Mouse (Mus musculus) cerebellum, adult (tissue): Measurements from ENCODE around the gene Lyrm7.

Experiments used
- ATAC-seq: cut with Nextera tagmentation; 2 replicates; pipeline ENCODE4 v1.9.2; 2017; ENCODE audit warnings: mild to moderate bottlenecking, moderate library complexity, mixed read lengths; ENCODE audit not compliant: insufficient number of reproducible peaks, low FRiP score, low TSS enrichment

Lyrm7 gene

DNA sequence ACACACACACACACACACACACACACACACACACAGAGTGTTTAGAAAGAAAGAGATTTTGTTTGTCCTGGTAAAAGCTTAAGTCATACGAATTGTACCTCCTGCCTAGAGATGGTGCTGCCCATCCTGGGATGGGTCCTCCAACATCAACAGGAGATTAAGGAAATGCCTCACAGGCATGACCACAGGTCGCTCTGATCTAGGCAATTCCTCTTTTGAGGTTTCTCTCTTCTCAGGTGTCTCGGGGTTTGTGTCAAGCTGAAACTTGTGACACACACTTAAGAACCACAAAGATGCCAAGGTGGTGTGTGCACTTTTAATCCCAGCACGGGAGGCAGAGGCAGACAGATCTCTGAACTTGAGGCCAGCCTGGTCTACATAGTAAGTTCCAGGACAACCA, 52.5 kb downstream of the Lyrm7 start:
- ATAC-seq = no peak

DNA sequence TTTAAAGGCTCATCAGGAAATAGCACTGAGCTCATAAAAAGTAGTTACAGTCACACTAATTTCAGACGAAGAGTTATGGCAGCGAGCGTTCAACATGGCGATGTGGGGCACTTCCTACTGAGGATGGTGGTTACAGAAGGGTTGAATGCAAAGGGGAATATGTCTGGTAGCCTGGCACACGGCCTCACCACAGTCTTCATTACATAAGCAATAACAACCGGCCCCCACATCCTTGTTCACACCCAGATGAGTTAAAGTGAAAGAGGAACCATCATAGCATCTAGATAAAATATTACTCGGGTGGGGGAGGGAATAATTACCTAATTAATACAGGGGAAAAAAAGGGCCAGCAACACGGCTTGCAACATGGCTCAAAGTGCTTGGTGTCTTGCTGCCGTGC, 53.0 kb downstream of the Lyrm7 start:
- ATAC-seq = no peak

- ATAC-seq = no peak
Observed at GRCm38 (mm10) chr11:54806891-54807290, 53.8 kb downstream of the Lyrm7 start.

- no peak for ATAC-seq
Observed at GRCm38 (mm10) chr11:54805196-54805595, 55.5 kb downstream of the Lyrm7 start.

- ATAC-seq = no peak
Observed at GRCm38 (mm10) chr11:54802621-54803020, 58.1 kb downstream of the Lyrm7 start.

DNA sequence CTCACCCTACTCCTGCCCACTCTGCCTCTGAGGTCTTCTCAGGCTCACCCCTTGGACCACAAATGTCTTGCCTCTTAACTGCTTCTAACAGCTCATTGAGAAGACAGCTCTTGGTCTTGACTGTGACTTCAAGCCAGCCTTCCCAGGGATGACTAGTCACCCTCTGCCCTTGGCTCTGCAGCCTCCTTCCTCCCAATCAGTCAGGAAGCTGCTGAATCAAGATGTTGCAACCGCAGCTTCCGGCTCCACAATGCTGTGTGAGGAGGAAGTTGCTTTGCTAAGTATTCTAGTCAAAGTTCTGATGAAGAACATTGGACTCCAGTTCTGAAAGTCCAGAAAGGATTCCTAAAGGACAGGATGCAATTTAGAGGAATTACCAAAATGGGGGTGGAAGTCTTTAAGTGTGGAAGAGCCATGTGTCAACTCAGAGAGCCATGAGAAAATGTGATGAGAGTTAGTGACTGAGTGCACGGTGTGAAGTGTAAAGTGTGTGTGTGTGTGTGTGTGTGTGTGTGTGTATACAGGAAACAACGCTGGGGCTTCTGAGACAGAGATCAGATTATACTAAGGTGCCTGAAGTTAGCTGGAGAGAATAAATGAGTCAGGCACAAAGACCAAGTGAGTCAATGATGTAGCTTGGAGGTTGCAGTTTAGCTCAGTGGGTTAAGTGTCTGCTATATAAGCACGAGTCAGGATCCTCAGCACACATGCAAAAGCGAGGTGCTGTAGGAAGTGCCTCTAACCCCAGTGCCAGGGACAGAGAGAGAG, 58.7 kb downstream of the Lyrm7 start:
- ATAC-seq = no peak

DNA sequence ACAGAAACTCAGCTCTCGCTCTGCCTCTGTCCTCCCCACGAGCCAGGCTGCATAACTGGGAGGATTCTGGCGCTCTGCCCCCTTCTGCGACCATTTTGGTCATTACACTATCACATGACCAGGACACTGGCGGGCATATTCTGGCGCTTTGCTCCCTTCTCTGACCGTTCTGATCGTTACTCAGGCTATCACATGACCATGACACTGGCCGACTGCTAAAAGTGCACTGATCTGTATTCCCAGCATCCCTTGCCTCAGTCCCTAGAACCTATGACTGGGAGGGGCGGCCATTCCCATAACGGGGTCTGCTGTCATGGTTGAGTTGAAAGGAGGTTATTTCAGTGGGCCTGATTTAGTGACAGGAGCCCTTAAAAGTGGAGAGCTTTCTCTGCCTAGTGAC, 64.2 kb downstream of the Lyrm7 start:
- no peak for ATAC-seq

- ATAC-seq = no peak
Observed at GRCm38 (mm10) chr11:54794678-54795077, 66.0 kb downstream of the Lyrm7 start.

DNA sequence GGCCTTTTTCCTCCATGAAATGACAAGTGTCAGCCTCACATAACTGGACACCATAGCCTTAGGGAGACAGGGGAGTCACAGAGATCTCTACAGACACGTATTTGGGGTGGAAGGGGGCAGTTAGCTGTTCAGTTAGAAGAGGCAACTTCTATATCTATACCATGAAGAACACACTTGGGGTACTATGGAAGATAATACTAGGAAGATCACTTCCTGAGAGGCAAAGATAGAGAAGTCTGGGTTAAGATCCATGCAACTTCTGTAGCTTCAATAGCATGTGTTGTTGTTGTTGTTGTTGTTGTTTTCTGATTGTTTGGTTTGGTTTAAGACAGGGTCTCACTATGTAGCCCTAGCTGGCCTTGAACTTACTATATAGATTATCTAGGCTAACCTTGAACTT, 67.5 kb downstream of the Lyrm7 start:
- ATAC-seq = no peak

DNA sequence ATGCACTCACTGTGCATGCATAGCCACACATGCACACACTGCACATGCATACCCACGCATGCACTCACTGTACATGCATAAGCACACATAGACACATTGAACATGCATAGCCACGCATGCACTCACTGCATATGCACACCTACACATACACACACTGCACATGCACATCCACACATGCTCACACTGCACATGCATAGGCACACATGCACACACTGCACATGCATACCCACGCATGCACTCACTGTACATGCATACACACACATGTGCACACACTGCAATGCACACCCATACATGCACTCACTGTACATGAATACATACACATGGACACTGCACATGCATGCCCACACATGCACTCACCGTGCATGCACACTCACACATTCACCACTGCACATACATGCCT, 69.3 kb downstream of the Lyrm7 start:
- no peak for ATAC-seq

DNA sequence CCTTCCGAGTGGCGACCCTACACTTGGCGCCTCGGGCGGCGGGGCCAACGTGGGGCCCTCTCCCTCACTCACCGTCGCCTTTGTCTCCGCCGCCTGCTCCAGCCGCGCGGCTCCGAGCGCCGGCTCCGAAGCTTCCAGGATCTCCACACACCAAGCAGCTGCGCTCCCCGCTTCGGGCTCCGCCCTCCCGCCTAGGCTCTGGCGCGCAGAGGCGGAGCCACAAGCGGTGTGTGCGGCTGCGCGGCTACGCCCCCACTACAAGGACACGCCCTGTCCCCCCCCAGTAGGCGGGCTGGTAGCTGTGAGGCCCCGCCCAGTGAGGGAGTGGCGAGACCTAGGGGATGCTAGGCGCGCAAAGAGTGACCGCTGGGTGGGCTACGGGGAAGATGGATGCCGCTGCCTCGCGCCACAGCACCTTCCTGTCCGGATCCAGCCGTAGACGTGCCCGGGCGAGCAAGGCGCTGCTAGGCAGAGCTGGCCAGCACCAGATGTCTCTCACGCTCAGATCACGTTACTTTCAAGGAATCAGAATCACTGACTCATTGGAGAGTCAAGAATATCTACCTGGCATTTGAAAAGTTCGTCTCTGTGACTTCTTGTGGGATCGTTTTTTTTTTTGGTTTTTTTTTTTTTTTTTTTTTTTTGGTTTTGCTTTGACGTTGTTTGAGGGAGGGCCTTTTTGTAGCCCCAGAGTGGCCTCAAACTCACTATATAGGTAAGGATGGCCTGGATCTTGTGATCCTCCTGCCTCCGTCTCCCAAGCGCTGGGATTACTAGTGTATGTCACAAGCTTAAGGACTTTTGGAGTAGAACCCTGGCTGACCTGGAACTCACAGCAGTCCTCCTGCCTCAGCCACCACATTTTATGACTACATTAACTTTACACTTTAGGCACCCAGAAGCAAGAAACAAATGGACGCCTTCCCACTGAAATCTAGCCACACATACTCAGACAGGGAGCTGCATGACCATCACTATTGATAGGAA, 72.9 kb downstream of the Lyrm7 start, which contains the start of gene Cdc42se2:
TSS of gene Cdc42se2 (minus strand) at position 188 of the 987 bp plus-strand sequence.
- ATAC-seq = peak; percentile 96

DNA sequence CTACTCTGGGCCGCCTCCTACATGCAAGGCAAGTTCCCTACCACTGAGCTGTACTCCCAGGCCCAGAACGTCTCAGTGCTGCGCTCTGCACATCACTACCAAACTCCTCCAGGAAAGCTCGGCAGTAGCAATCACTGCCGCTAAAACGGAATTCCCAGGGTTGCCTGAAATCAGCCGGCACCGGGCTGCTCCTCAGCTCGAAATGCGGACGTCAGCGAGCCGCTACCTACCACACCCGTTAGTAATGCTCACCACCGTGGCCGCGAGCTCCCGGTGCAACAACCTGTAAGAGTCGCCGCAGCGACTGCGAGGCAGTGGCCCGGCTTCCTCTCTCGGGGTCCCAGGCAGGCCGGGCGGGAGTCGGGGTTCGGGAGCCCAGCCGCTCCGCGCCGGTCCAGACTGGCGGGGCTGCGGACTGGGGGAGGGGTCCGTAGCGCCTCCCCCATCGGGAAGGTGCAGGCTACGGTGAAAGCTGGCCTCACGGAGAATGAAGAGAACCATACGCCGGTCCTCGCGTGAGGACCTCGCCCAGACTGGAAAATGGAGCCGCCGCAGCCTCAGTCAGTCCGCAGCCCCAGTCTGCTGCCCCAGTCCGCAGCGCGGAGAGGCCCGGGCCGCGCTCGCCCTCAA, 73.7 kb downstream of the Lyrm7 start:
- peak; percentile 72 for ATAC-seq

GRCm38 (mm10) chr11:54785566-54785965, 75.2 kb downstream of the Lyrm7 start:
- ATAC-seq = no peak

DNA sequence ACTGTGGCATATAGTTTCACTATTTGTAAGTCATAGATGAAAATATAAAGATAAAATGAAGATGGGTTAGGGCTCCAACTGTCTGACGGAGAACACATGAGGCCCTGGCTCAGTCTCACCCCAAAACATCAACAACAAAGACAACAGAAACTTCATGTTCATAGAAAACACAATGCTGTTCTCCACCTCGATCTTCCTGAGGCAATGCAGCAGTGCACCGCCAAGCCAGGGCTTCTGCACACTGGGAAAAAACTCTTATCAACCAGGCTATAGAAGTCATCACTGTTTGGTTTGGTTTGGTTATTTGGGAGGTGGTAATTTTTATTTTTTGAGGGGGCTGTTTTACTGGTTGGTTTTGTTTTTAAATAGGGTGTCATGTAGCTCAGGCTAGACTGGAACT, 76.3 kb downstream of the Lyrm7 start:
- no peak for ATAC-seq

GRCm38 (mm10) chr11:54782253-54782652, 78.5 kb downstream of the Lyrm7 start:
- no peak for ATAC-seq

GRCm38 (mm10) chr11:54779946-54780345, 80.8 kb downstream of the Lyrm7 start:
- no peak for ATAC-seq

- no peak for ATAC-seq
Observed at GRCm38 (mm10) chr11:54778131-54778844, 82.4 kb downstream of the Lyrm7 start.

GRCm38 (mm10) chr11:54777387-54778130, 83.2 kb downstream of the Lyrm7 start:
- no peak for ATAC-seq
